Mouse (Mus musculus) v-Abl transformed pro-B cells (cell line): Measurements from ENCODE around the gene Ppp2r5a.

ENCODE experiments used
- in situ Hi-C, 2 experiments: fragments of 400-800 bp; cut with MboI; formaldehyde crosslinking; loops; one replicate each; pipeline ENCODE4 v1.15.1; 2025; ENCODE audit not compliant: unreplicated experiment in 2 of 2

Gene Ppp2r5a

DNA sequence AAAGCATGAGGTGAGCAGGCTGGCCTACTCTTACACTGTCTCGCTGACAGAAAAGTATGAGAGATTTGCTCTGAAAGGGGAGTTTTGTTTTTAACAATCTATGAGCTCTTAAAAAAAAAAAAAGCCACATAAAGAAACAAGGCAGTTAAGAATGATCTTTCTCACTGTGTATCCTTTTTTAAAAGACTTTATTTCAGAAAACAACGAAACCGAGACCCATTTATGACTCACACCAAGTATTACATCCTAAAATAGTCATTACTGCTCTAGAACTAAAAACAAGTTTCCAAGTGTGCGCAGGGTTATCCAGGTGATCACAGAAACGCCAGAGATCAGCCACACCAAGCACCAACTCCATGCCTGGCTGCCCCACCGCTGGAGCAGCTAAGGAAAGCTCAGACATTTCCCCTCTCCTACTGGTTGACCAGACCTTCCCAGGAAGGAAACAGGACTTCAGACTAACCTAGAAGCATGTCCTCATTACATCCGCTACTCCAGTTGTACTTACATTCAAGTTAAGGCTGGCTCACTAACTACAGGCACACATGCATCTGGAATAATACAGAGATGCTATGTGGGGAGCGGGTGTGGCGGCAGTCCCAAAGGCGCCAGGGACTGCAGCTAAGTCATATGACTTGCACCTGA lies 18.2 kb downstream of the Ppp2r5a start:
- in situ Hi-C loops: no loop called here

- in situ Hi-C loops: no loop called here
These were observed 20.9 kb downstream of the Ppp2r5a start for GRCm38 (mm10) chr1:191381955-191382736.

GRCm38 (mm10) chr1:191380843-191381242 lies 22.2 kb downstream of the Ppp2r5a start:
- in situ Hi-C loops: no loop called here

DNA sequence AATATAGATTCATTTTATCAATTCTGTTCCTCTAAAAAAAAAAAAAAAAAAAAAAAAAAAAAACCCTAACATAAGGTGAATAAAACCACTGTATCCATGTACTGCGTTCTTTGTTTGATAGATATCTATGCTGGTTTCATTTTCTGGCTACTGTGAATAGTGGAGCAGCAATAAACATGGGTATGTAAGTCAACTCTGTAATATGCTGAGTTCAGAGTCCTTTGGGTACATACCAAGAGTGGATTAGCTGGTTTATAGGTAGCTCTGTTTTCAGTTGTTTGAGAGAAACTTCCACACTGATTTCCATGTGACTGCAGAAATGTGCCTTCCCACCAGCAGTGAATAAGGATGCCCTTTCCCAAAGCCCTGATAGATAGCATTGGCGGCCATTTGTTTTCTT lies 25.0 kb downstream of the Ppp2r5a start:
- in situ Hi-C loops: no loop called here

GRCm38 (mm10) chr1:191375644-191375998 lies 27.5 kb downstream of the Ppp2r5a start:
- in situ Hi-C loops: no loop called here

DNA sequence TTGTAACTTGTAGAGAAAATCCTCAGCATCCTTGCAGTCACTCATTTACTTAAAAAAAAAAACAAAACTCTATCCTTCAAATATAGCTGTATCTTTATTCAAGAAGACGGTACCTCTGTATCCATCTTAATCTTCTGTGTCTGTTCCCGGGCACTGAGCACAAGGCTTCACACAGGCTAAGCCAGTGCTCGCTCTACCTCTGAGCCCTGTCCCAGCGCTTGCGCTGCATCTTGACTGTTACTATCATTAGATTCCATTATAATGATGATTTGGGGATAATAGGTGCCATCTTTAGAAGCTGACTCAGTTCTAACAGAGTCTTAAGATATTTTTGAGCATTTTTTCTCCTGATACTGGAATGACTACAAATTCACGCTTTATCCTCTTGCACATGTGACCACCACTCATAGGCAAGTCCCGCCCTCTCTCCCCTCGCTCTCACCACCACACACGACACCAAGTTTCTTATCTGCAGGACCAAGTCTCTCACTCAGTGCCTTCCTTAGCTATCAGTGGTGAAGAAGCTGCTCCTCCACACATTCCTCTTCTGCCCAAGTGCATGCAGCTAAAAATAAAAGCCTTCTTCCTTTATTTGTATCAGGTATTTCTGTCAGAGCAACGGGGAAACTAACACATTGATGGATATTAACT lies 28.0 kb downstream of the Ppp2r5a start:
- in situ Hi-C loops: no loop called here

DNA sequence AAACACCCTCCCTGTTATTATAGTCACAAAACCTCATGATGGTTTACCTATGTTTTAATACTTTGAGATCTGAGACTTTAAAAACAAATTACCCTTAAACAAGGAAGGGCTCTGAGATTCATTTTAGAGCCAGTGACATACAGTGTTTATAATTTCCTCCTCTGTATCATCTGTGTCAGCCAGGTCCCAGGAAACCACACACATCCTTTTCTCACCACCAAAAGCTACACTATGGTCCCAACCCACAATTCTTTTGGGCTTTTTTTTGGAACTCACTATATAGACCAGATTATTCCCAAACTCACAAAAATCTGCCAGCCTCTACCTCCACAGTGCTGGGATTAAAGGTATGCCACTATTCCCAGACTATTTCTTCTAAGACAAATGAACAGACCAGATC lies 33.9 kb downstream of the Ppp2r5a start:
- in situ Hi-C loops: loop anchor here (5.0 to 10.0 kb wide), 2 partner anchors 198 to 446 kb away; no protein-coding TSS in a partner anchor

GRCm38 (mm10) chr1:191368193-191368592 lies 34.9 kb downstream of the Ppp2r5a start:
- in situ Hi-C loops: loop anchor here (5.0 to 10.0 kb wide), 2 partner anchors 199 to 447 kb away; no protein-coding TSS in a partner anchor

DNA sequence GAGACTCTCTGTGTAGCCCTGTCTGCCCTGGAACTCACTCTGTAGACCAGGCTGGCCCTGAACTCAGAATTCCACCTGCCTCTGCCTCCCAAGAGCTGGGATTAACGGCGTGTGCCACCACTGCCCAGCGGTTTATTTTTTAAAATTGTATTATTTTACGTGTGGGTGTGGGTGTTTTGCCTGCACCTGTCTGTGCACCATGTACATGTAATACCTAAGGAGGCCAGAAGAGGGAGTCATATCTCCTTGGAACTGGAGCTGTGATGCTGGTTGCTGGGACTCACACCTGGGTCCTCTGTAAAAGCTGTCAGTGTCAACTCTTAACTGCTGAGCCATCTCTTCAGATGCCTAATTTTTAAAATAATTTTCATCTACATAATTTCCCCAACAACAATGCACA lies 38.6 kb downstream of the Ppp2r5a start:
- in situ Hi-C loops: loop anchor here (5.0 to 10.0 kb wide), 2 partner anchors 198 to 450 kb away; no protein-coding TSS in a partner anchor

- in situ Hi-C loops: loop anchor here (5.0 to 10.0 kb wide), 2 partner anchors 200 to 452 kb away; no protein-coding TSS in a partner anchor
These were observed 40.7 kb downstream of the Ppp2r5a start for GRCm38 (mm10) chr1:191362412-191362811.

- in situ Hi-C loops: no loop called here
These were observed 43.6 kb downstream of the Ppp2r5a start for GRCm38 (mm10) chr1:191359478-191359877.

DNA sequence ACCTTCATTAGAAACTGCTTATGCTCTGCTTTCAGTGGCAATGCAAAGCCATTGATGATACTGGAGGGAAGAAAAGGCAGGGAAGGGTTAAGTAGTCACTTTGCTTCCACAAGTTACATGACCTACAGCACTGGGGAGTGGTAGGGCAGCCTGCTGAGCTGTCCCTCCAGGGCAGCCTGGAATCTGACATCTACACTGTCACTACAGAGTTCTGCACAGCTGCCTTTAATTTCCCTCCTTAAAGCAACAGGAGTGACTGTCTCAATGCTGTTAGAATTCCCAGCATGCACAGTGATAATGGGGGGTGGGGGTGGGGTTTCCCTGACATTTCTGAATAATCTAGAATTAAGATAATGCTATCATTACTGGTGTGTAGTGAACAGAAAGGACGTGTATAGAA lies 46.1 kb downstream of the Ppp2r5a start:
- in situ Hi-C loops: no loop called here

DNA sequence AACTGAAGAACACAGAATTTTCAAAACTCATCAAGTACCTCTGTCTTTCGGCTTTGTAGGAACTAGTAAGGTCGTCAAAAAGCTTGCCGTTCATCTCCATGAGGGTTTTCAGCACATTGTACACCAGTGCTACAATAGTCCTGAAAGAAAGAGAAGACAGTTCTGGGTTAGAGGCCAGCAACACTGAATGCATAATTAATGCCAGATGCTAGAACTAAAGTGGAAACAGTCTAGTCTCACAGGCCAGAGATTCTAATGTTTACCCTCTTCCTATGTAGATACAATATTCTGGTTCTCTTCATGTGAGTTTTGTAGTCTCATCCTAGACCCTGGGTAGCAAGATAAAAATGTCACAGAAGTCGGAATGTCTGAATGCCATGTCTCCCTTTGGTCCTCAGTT lies 49.2 kb downstream of the Ppp2r5a start:
- in situ Hi-C loops: loop anchor here (5.0 kb wide), 1 partner anchor 37 kb away; the partner anchor contains the start of gene Nenf (in 2 of the 2)

GRCm38 (mm10) chr1:191352786-191353488 lies 50.1 kb downstream of the Ppp2r5a start:
- in situ Hi-C loops: loop anchor here (5.0 kb wide), 1 partner anchor 36 kb away; the partner anchor contains the start of gene Nenf (in 2 of the 2)

DNA sequence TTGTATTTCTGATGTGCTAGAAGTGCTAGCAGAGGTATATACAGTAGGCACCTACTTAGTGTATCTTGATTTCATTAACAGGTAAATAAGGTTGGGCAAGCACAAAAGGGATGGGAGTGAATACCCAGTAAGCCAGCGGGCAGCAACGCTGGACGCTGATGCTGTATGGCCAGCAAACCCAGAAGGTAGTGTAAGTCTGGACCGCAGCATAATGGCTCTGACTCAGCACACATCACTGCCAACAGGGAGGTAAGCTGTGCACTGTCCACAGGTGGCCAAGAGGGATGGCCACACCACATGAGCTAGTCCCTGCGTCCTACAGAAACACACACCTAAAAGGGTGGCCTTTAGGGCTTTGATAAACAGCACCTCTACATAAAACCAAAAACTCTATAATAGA lies 52.7 kb downstream of the Ppp2r5a start:
- in situ Hi-C loops: loop anchor here (5.0 kb wide), 1 partner anchor 33 kb away; the partner anchor contains the start of gene Nenf (in 2 of the 2)

- in situ Hi-C loops: loop anchor here (5.0 kb wide), 1 partner anchor 32 kb away; the partner anchor contains the start of gene Nenf (in 2 of the 2)
These were observed 53.5 kb downstream of the Ppp2r5a start for GRCm38 (mm10) chr1:191349486-191350037.

DNA sequence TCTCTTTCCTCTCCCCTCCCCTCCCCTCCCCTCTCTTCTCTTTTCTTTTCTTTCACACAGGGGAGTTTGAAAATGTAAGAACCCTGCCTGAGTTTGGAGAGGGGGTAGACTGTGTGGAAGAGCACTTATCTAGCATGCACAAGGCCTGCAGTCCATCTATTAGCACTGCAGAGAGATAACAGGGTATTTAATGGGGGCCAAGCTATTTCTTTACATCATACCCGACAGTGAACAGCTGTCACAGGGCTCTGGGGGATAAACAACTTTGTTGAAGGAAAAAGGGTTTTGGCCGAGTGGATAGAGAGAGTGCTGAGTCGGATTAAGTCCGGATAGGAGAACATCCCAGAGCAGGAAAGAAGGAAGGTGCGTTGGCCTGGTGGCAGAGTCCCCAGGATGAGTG lies 54.1 kb downstream of the Ppp2r5a start:
- in situ Hi-C loops: no loop called here

GRCm38 (mm10) chr1:191348592-191348991 lies 54.5 kb downstream of the Ppp2r5a start:
- in situ Hi-C loops: no loop called here

GRCm38 (mm10) chr1:191347602-191348001 lies 55.5 kb downstream of the Ppp2r5a start:
- in situ Hi-C loops: no loop called here

DNA sequence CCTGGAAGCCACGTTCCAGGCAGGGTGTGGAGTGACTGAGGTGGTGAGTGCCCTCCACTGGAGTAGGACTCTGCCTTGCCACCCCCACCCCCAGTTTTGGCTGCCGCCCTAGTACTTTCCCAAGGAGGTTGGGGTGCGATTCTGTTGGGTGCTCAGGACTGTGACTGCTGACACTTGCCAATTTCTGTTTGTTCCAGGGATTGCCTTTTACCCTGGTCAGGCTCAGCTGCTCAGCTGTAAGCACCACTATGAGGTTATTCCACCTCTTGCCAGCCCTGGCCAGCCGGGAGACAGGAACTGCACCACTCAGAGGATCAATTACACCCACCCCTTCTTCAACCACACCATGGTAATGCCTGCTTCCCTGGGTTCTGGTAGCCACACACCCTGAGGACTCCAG lies 62.5 kb downstream of the Ppp2r5a start:
- in situ Hi-C loops: no loop called here
